Mouse (Mus musculus): ENCODE measurements around the gene Col25a1.

- TF ChIP-seq CTCF (IDR thresholded peaks at IDR 0.05): no peak
- no peak for TF ChIP-seq EP300 (IDR thresholded peaks at IDR 0.05)
These were observed 265.3 kb downstream of the Col25a1 start for GRCm38 (mm10) chr3:130396636-130397035.

All from lung, postnatal 0 days (tissue).